Comparison of ENCODE assay signal across 8 mouse cellular contexts in genomic region chr3:89395806-89396653, GRCm38 (mm10). TPM values are rescaled to one million over a fixed set of nuclear protein-coding genes. Genes with fewer than 3 reads are reported as not detected.
DNase-seq lines count a peak whose midpoint lies in the region; ATAC-seq and TF ChIP-seq lines count a peak whose summit lies in the region.

No protein-coding gene starts in this region.

- no peaks in the 10 kb centered on the region for H3K4me1 ChIP-seq in brown adipose tissue, adult 24 weeks (ENCODE audit: control insufficient read depth, insufficient read depth, insufficient read length, low read length)
- peaks cover 54% of the 10 kb centered on the region for H3K4me1 ChIP-seq in forebrain, embryonic 13.5 days
- H3K4me1 ChIP-seq in hindbrain, embryonic 11.5 days (replicated peaks; ENCODE audit: control insufficient read depth, insufficient read depth, low read length), result peaks cover 21% of the 10 kb centered on the region
- peaks cover 55% of the 10 kb centered on the region for H3K4me1 ChIP-seq in limb, embryonic 15.5 days
- peaks cover 57% of the 10 kb centered on the region for H3K4me1 ChIP-seq in midbrain, embryonic 16.5 days (ENCODE audit: control insufficient read depth, insufficient read depth, low read length)
- H3K4me1 ChIP-seq in thymus, adult 2 months (replicated peaks; ENCODE audit: control insufficient read depth, insufficient read depth, low read length), result peaks cover 31% of the 10 kb centered on the region

- ATAC-seq in frontal cortex, adult (ENCODE audit: low TSS enrichment), result no peak
- ATAC-seq in forebrain, embryonic 13.5 days, result no peak
- ATAC-seq in hindbrain, embryonic 11.5 days (ENCODE audit: low FRiP score), result no peak
- peak; percentile 7; the same call in 1 of the 2 replicates for ATAC-seq in limb, embryonic 15.5 days (ENCODE audit: insufficient number of reproducible peaks, low FRiP score, low TSS enrichment, low read depth)
- ATAC-seq in midbrain, embryonic 16.5 days, result no peak

- H3K9ac ChIP-seq in forebrain, embryonic 13.5 days, result peak overlapping the region; percentile 63
- H3K9ac ChIP-seq in hindbrain, embryonic 11.5 days (ENCODE audit: low read depth, low read length), result peak overlapping the region; percentile 35; the same call in 1 of the 2 replicates
- peak overlapping the region; percentile 57 for H3K9ac ChIP-seq in limb, embryonic 15.5 days
- peak overlapping the region; percentile 59 for H3K9ac ChIP-seq in midbrain, embryonic 16.5 days (ENCODE audit: low read depth, low read length)

- under 1% methylated on average over 34 of the region's 44 CpGs for whole genome bisulfite sequencing in forebrain, embryonic 13.5 days
- under 1% methylated on average over 38 of the region's 44 CpGs for WGBS in hindbrain, embryonic 11.5 days
- WGBS in limb, embryonic 15.5 days, result under 1% methylated on average over 44 of the region's 44 CpGs
- under 1% methylated on average over 35 of the region's 44 CpGs for WGBS in midbrain, embryonic 16.5 days
- under 1% methylated on average over 43 of the region's 44 CpGs for WGBS in thymus, adult 2 months

- TF ChIP-seq POLR2A in thymus, adult 2 months (IDR thresholded peaks at IDR 0.05; ENCODE audit: control insufficient read depth, extremely low read depth, insufficient read depth, low read length, poor library complexity), result no peak

- peak overlapping the region; percentile 96 for H3K4me2 ChIP-seq in forebrain, embryonic 13.5 days
- H3K4me2 ChIP-seq in hindbrain, embryonic 11.5 days (replicated peaks; ENCODE audit: low read depth, low read length), result peak overlapping the region; percentile 95
- peak overlapping the region; percentile 98 for H3K4me2 ChIP-seq in limb, embryonic 15.5 days
- H3K4me2 ChIP-seq in midbrain, embryonic 16.5 days (ENCODE audit: low read length), result peak overlapping the region; percentile 99

- H3K4me3 ChIP-seq in brown adipose tissue, adult 24 weeks (ENCODE audit: insufficient read depth, low read depth, low read length), result peak overlapping the region; percentile 70
- H3K4me3 ChIP-seq in forebrain, embryonic 13.5 days, result peak overlapping the region; percentile 48
- H3K4me3 ChIP-seq in hindbrain, embryonic 11.5 days (ENCODE audit: low read depth, low read length), result peak overlapping the region; percentile 36
- peak overlapping the region; percentile 57 for H3K4me3 ChIP-seq in limb, embryonic 15.5 days
- peak overlapping the region; percentile 38 for H3K4me3 ChIP-seq in midbrain, embryonic 16.5 days (ENCODE audit: low read depth, low read length)
- H3K4me3 ChIP-seq in thymus, adult 2 months (ENCODE audit: control insufficient read depth, insufficient read depth, low read length), result no peak overlapping the region; the same call in 1 of the 2 replicates

- H3K27me3 ChIP-seq in forebrain, embryonic 13.5 days, result peaks cover 27% of the 10 kb centered on the region
- H3K27me3 ChIP-seq in hindbrain, embryonic 11.5 days (ENCODE audit: control insufficient read depth, insufficient read depth, low read length), result peaks cover 16% of the 10 kb centered on the region
- H3K27me3 ChIP-seq in limb, embryonic 15.5 days, result 0 out of 2 replicates have a peak, but pooled peaks cover 3% of the 10 kb centered on the region
- H3K27me3 ChIP-seq in midbrain, embryonic 16.5 days (ENCODE audit: control insufficient read depth, insufficient read depth, low read depth, low read length), result peaks cover 25% of the 10 kb centered on the region
- H3K27me3 ChIP-seq in thymus, adult 2 months (ENCODE audit: control insufficient read depth, insufficient read depth, low read length), result peaks cover 13% of the 10 kb centered on the region

- 0 out of 2 replicates have a peak, but pooled peaks cover 2% of the 10 kb centered on the region for H3K36me3 ChIP-seq in forebrain, embryonic 13.5 days (ENCODE audit: poor library complexity, severe bottlenecking)
- H3K36me3 ChIP-seq in hindbrain, embryonic 11.5 days (ENCODE audit: control insufficient read depth, insufficient read depth, low read length), result no peaks in the 10 kb centered on the region
- no peaks in the 10 kb centered on the region for H3K36me3 ChIP-seq in limb, embryonic 15.5 days
- H3K36me3 ChIP-seq in midbrain, embryonic 16.5 days (ENCODE audit: control insufficient read depth, insufficient read depth, low read length), result no peaks in the 10 kb centered on the region
- no peaks in the 10 kb centered on the region for H3K36me3 ChIP-seq in thymus, adult 2 months (ENCODE audit: control insufficient read depth, insufficient read depth, low read length)

- H3K27ac ChIP-seq in brown adipose tissue, adult 24 weeks (replicated peaks; ENCODE audit: low read depth, low read length), result no peak overlapping the region; the same call in 1 of the 2 replicates
- H3K27ac ChIP-seq in forebrain, embryonic 13.5 days, result no peak overlapping the region
- no peak overlapping the region for H3K27ac ChIP-seq in hindbrain, embryonic 11.5 days (ENCODE audit: low read depth, low read length)
- peak overlapping the region; percentile 92 for H3K27ac ChIP-seq in limb, embryonic 15.5 days
- no peak overlapping the region for H3K27ac ChIP-seq in midbrain, embryonic 16.5 days (ENCODE audit: low read length)
- no peak overlapping the region for H3K27ac ChIP-seq in thymus, adult 2 months (ENCODE audit: control insufficient read depth, insufficient read depth, low read length)

- H3K9me3 ChIP-seq in forebrain, embryonic 13.5 days (replicated peaks), result no peaks in the 10 kb centered on the region
- H3K9me3 ChIP-seq in hindbrain, embryonic 11.5 days (ENCODE audit: control insufficient read depth, low read length), result no peaks in the 10 kb centered on the region
- H3K9me3 ChIP-seq in limb, embryonic 15.5 days, result no peaks in the 10 kb centered on the region
- H3K9me3 ChIP-seq in midbrain, embryonic 16.5 days (replicated peaks; ENCODE audit: control insufficient read depth, low read length, poor library complexity, severe bottlenecking), result no peaks in the 10 kb centered on the region

- TF ChIP-seq CTCF in thymus, adult 2 months (IDR thresholded peaks at IDR 0.05; ENCODE audit: borderline replicate concordance, control insufficient read depth, extremely low read depth, insufficient read depth, low read length, poor library complexity), result peak; percentile 89

- DNase-seq in frontal cortex, postnatal 25 days (ENCODE audit: low spot score in 2 of 2), result peak; percentile 41 to 52
- peak; percentile 83 for DNase-seq in hindbrain, embryonic 11.5 days (ENCODE audit: low spot score)
- peak; percentile 79 for DNase-seq in thymus, adult 2 months

RNA-seq across cellular contexts. Expression of gene Zbtb7b, which starts 1.5 kb away (rescaled TPM):
- polyA plus RNA-seq in brown adipose tissue, adult 24 weeks (2012; ENCODE audit: insufficient read depth, insufficient read length, missing spikeins), result 93.2 and 121 TPM in 2 replicates
- polyA plus RNA-seq in forebrain, embryonic 13.5 days (2015; fragmentation: Nextera tagmentation; extraction: Ambion mirVana), result 0.41 and 0.67 TPM in 2 replicates
- polyA plus RNA-seq in hindbrain, embryonic 11.5 days (2014; fragmentation: Nextera tagmentation; extraction: Ambion mirVana), result 0.47 and 1.2 TPM in 2 replicates
- 7.0 and 7.2 TPM in 2 replicates for polyA plus RNA-seq in limb, embryonic 15.5 days (2015; fragmentation: Nextera tagmentation; extraction: Ambion mirVana)
- polyA plus RNA-seq in midbrain, embryonic 16.5 days (2015; fragmentation: Nextera tagmentation; extraction: Ambion mirVana), result 0.49 and 0.61 TPM in 2 replicates
- polyA plus RNA-seq in thymus, adult 2 months (2012; rRNA removed), result 59.8 and 64.9 TPM in 2 replicates

RNA-seq across cellular contexts. Expression of gene Lenep, which starts 6.6 kb away (rescaled TPM):
- 1.3 TPM in 1 of 2 replicates, not detected in the other for polyA plus RNA-seq in brown adipose tissue, adult 24 weeks (2012; ENCODE audit: insufficient read depth, insufficient read length, missing spikeins)
- polyA plus RNA-seq in forebrain, embryonic 13.5 days (2015; fragmentation: Nextera tagmentation; extraction: Ambion mirVana), result 0.52 and 0.55 TPM in 2 replicates
- polyA plus RNA-seq in hindbrain, embryonic 11.5 days (2014; fragmentation: Nextera tagmentation; extraction: Ambion mirVana), result 0.22 and 0.95 TPM in 2 replicates
- not detected in 2 replicates for polyA plus RNA-seq in limb, embryonic 15.5 days (2015; fragmentation: Nextera tagmentation; extraction: Ambion mirVana)
- 1.4 TPM in 1 of 2 replicates, not detected in the other for polyA plus RNA-seq in midbrain, embryonic 16.5 days (2015; fragmentation: Nextera tagmentation; extraction: Ambion mirVana)
- polyA plus RNA-seq in thymus, adult 2 months (2012; rRNA removed), result 0.66 TPM in 1 of 2 replicates, not detected in the other

RNA-seq across cellular contexts. Expression of gene Flad1, which starts 15.6 kb away (rescaled TPM):
- 33.4 and 60.7 TPM in 2 replicates for polyA plus RNA-seq in brown adipose tissue, adult 24 weeks (2012; ENCODE audit: insufficient read depth, insufficient read length, missing spikeins)
- 36.3 and 39.4 TPM in 2 replicates for polyA plus RNA-seq in forebrain, embryonic 13.5 days (2015; fragmentation: Nextera tagmentation; extraction: Ambion mirVana)
- polyA plus RNA-seq in hindbrain, embryonic 11.5 days (2014; fragmentation: Nextera tagmentation; extraction: Ambion mirVana), result 26.2 and 26.5 TPM in 2 replicates
- polyA plus RNA-seq in limb, embryonic 15.5 days (2015; fragmentation: Nextera tagmentation; extraction: Ambion mirVana), result 27.1 and 31.0 TPM in 2 replicates
- 35.4 and 39.1 TPM in 2 replicates for polyA plus RNA-seq in midbrain, embryonic 16.5 days (2015; fragmentation: Nextera tagmentation; extraction: Ambion mirVana)
- 57.0 and 58.3 TPM in 2 replicates for polyA plus RNA-seq in thymus, adult 2 months (2012; rRNA removed)

RNA-seq across cellular contexts. Expression of gene Cks1b, which starts 22.2 kb away (rescaled TPM):
- polyA plus RNA-seq in brown adipose tissue, adult 24 weeks (2012; ENCODE audit: insufficient read depth, insufficient read length, missing spikeins), result 5.9 and 10.9 TPM in 2 replicates
- 352 TPM in 2 replicates for polyA plus RNA-seq in forebrain, embryonic 13.5 days (2015; fragmentation: Nextera tagmentation; extraction: Ambion mirVana)
- 411 and 414 TPM in 2 replicates for polyA plus RNA-seq in hindbrain, embryonic 11.5 days (2014; fragmentation: Nextera tagmentation; extraction: Ambion mirVana)
- polyA plus RNA-seq in limb, embryonic 15.5 days (2015; fragmentation: Nextera tagmentation; extraction: Ambion mirVana), result 340 and 365 TPM in 2 replicates
- 77.1 and 86.2 TPM in 2 replicates for polyA plus RNA-seq in midbrain, embryonic 16.5 days (2015; fragmentation: Nextera tagmentation; extraction: Ambion mirVana)
- polyA plus RNA-seq in thymus, adult 2 months (2012; rRNA removed), result 104 TPM in 2 replicates

RNA-seq across cellular contexts. Expression of gene Shc1, which starts 22.2 kb away (rescaled TPM):
- 36.0 and 37.2 TPM in 2 replicates for polyA plus RNA-seq in brown adipose tissue, adult 24 weeks (2012; ENCODE audit: insufficient read depth, insufficient read length, missing spikeins)
- 15.9 and 16.7 TPM in 2 replicates for polyA plus RNA-seq in forebrain, embryonic 13.5 days (2015; fragmentation: Nextera tagmentation; extraction: Ambion mirVana)
- polyA plus RNA-seq in hindbrain, embryonic 11.5 days (2014; fragmentation: Nextera tagmentation; extraction: Ambion mirVana), result 32.2 and 37.0 TPM in 2 replicates
- 108 and 112 TPM in 2 replicates for polyA plus RNA-seq in limb, embryonic 15.5 days (2015; fragmentation: Nextera tagmentation; extraction: Ambion mirVana)
- polyA plus RNA-seq in midbrain, embryonic 16.5 days (2015; fragmentation: Nextera tagmentation; extraction: Ambion mirVana), result 13.2 and 14.9 TPM in 2 replicates
- 89.9 and 92.1 TPM in 2 replicates for polyA plus RNA-seq in thymus, adult 2 months (2012; rRNA removed)
